Mouse (Mus musculus) thymus, postnatal 10 days (tissue): ENCODE results near the gene Fmo1.

Experiments used
- DNase-seq, 2 experiments: peaks; one replicate each; pipeline ENCODE4 v3.0.0; 2021; ENCODE audit warnings: low spot score in 2 of 2

Fmo1 gene

GRCm38 (mm10) chr1:162866280-162866681 lies at the start of gene Fmo1:
Gene Fmo1, minus strand, starts transcription at chr1:162866610.
- no peak for DNase-seq

- DNase-seq, result no peak
These were observed 48.6 kb upstream of the Fmo1 start for GRCm38 (mm10) chr1:162914932-162915556.

- no peak for DNase-seq
These were observed 45.7 kb upstream of the Fmo1 start for GRCm38 (mm10) chr1:162912085-162912484.

- DNase-seq, result no peak
These were observed 35.5 kb upstream of the Fmo1 start for GRCm38 (mm10) chr1:162901879-162902278.

- DNase-seq, result no peak
These were observed 31.7 kb upstream of the Fmo1 start, which contains the start of gene Fmo2 for GRCm38 (mm10) chr1:162897838-162898811. Gene Fmo2, minus strand, starts transcription at chr1:162898726.

GRCm38 (mm10) chr1:162895900-162896299 lies 29.5 kb upstream of the Fmo1 start:
- DNase-seq, result peak in 1 of 2 experiments; percentile 58

GRCm38 (mm10) chr1:162893014-162893413 lies 26.6 kb upstream of the Fmo1 start:
- DNase-seq, result no peak

GRCm38 (mm10) chr1:162891980-162892451 lies 25.6 kb upstream of the Fmo1 start:
- no peak for DNase-seq

GRCm38 (mm10) chr1:162888646-162889045 lies 22.2 kb upstream of the Fmo1 start:
- no peak for DNase-seq

GRCm38 (mm10) chr1:162887644-162888043 lies 21.2 kb upstream of the Fmo1 start:
- no peak for DNase-seq

- no peak for DNase-seq
These were observed 19.9 kb upstream of the Fmo1 start for GRCm38 (mm10) chr1:162886138-162886816.

GRCm38 (mm10) chr1:162882681-162883080 lies 16.3 kb upstream of the Fmo1 start:
- DNase-seq, result no peak

- peak; percentile 4 to 53 for DNase-seq
These were observed 13.4 kb upstream of the Fmo1 start for GRCm38 (mm10) chr1:162879595-162880369.

- DNase-seq, result no peak
These were observed 8.7 kb upstream of the Fmo1 start for GRCm38 (mm10) chr1:162875091-162875490.

- DNase-seq, result no peak
These were observed 5.4 kb upstream of the Fmo1 start for GRCm38 (mm10) chr1:162871701-162872311.

GRCm38 (mm10) chr1:162870978-162871377 lies 4.6 kb upstream of the Fmo1 start:
- DNase-seq, result no peak

- no peak for DNase-seq
These were observed 986 bp upstream of the Fmo1 start for GRCm38 (mm10) chr1:162867396-162867795.

GRCm38 (mm10) chr1:162865493-162865830 lies 948 bp downstream of the Fmo1 start:
- DNase-seq, result no peak

GRCm38 (mm10) chr1:162864816-162865492 lies 1.5 kb downstream of the Fmo1 start:
- DNase-seq, result no peak

- DNase-seq, result no peak
These were observed 2.1 kb downstream of the Fmo1 start for GRCm38 (mm10) chr1:162864279-162864678.
